Mouse (Mus musculus): ENCODE results near the gene Pfkp. TPM values are rescaled to one million over a fixed set of nuclear protein-coding genes. Genes with fewer than 3 reads are reported as not detected.

The Pfkp gene
- polyA plus RNA-seq (2015; fragmentation: Nextera tagmentation; extraction: Ambion mirVana): 163 and 165 TPM in 2 replicates

GRCm38 (mm10) chr13:6648669-6649233, at the start of gene Pfkp:
TSS of gene Pfkp (minus strand) at chr13:6648777.
- peak within 1 kb of the TSS; percentile 70 for H3K9ac ChIP-seq (replicated peaks)
- H3K4me1 ChIP-seq: 0 out of 2 replicates have a peak, but pooled peaks cover 11% of the 10 kb centered on the region
- peak within 1 kb of the TSS; percentile 69 for H3K4me3 ChIP-seq
- peak; percentile 96 for ATAC-seq (replicated peaks)
- H3K9me3 ChIP-seq: no peaks in the 10 kb centered on the region
- peak within 1 kb of the TSS; percentile 100 for H3K4me2 ChIP-seq (replicated peaks)
- H3K27me3 ChIP-seq: no peaks in the 10 kb centered on the region
- H3K27ac ChIP-seq (replicated peaks): peak within 1 kb of the TSS; percentile 62
- WGBS: under 1% methylated on average over 34 of the region's 34 CpGs
- no peaks in the 10 kb centered on the region for H3K36me3 ChIP-seq

DNA sequence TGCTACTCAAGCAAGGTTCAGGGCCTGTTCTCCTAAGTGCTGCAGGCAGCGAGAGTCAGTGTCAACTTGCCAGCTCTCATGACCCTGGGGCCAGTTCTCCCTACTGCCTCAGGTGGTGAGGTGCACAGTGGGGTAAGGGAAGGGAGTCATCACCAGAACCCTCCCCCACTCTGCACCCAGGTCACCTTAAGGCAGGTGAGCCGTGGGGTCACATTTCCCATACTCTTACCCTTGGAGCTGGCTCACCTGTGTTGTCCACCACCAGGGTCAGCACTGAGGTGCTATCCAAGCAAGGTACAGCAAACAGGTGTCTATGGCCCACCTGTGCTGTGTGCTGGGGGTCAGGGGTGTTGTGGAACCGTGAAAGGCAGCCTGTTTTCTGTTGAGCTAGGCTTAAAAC, 42.0 kb upstream of the Pfkp start:
- Histone ChIP-seq H3K9me3 (no peaks in the 10 kb centered on the region), H3K4me3 (no peak overlapping the region), H3K4me1 (no peaks in the 10 kb centered on the region), H3K9ac (replicated peaks) (no peak overlapping the region), H3K36me3 (no peaks in the 10 kb centered on the region), H3K27me3 (no peaks in the 10 kb centered on the region), H3K4me2 (replicated peaks) (no peak overlapping the region), H3K27ac (replicated peaks) (no peak overlapping the region)
- no peak; the same call in 1 of the 2 replicates for ATAC-seq (replicated peaks)
- WGBS: 86% methylated on average over 3 of the region's 3 CpGs

GRCm38 (mm10) chr13:6689962-6690361, 41.4 kb upstream of the Pfkp start:
- H3K27ac ChIP-seq (replicated peaks): no peak overlapping the region
- H3K4me1 ChIP-seq: no peaks in the 10 kb centered on the region
- H3K9ac ChIP-seq (replicated peaks): no peak overlapping the region
- H3K36me3 ChIP-seq: no peaks in the 10 kb centered on the region
- H3K27me3 ChIP-seq: no peaks in the 10 kb centered on the region
- H3K4me3 ChIP-seq: no peak overlapping the region
- H3K9me3 ChIP-seq: no peaks in the 10 kb centered on the region
- WGBS: 71% methylated on average over 4 of the region's 4 CpGs
- peak; percentile 39 for ATAC-seq (replicated peaks)
- H3K4me2 ChIP-seq (replicated peaks): no peak overlapping the region

DNA sequence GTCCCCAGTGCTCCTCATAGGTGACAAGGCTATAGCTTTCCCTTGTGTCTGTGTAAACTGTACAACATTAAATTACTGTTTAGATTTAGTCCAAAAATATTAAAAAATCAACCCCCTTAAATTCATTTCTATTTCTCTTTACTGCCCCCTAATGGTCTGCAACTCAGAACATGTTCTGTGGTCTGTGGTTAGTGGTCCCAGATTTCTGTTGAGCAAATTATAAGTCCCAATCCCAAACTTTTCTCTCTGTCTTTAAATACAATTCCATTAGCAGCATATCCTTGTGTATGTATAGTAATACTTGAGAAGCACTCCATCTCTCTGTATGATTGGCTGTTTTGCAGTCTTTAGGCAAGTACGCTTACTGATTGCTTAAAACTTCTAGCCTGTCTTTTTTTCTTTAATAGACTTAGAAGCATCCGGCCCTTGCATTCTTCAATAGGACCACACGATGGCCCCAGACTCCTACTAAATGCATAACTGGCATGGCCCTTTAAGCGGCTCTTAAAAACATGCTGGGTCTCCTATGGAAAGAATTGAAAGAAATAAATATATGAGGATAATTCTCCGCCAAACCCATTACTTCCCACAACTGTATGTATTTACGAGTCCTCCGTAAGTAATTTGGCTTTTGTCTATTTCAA, 40.3 kb upstream of the Pfkp start:
- Histone ChIP-seq H3K27ac (replicated peaks) (no peak overlapping the region), H3K4me1 (no peaks in the 10 kb centered on the region), H3K4me3 (no peak overlapping the region), H3K4me2 (replicated peaks) (no peak overlapping the region), H3K9me3 (no peaks in the 10 kb centered on the region), H3K36me3 (no peaks in the 10 kb centered on the region), H3K9ac (replicated peaks) (no peak overlapping the region), H3K27me3 (no peaks in the 10 kb centered on the region)
- peak; percentile 75 for ATAC-seq (replicated peaks)
- WGBS: 48% methylated on average over 7 of the region's 7 CpGs

- Histone ChIP-seq H3K4me3 (no peak overlapping the region), H3K4me2 (replicated peaks) (no peak overlapping the region), H3K4me1 (no peaks in the 10 kb centered on the region), H3K36me3 (no peaks in the 10 kb centered on the region), H3K27ac (replicated peaks) (no peak overlapping the region), H3K9ac (replicated peaks) (no peak overlapping the region), H3K9me3 (no peaks in the 10 kb centered on the region), H3K27me3 (no peaks in the 10 kb centered on the region)
- no peak for ATAC-seq (replicated peaks)
- 94% methylated on average over 4 of the region's 4 CpGs for WGBS
Observed at GRCm38 (mm10) chr13:6666887-6667286, 18.3 kb upstream of the Pfkp start.

- Histone ChIP-seq H3K9me3 (no peaks in the 10 kb centered on the region), H3K9ac (replicated peaks) (no peak overlapping the region), H3K36me3 (no peaks in the 10 kb centered on the region), H3K4me1 (no peaks in the 10 kb centered on the region), H3K27ac (replicated peaks) (no peak overlapping the region), H3K4me3 (no peak overlapping the region), H3K27me3 (no peaks in the 10 kb centered on the region), H3K4me2 (replicated peaks) (no peak overlapping the region)
- ATAC-seq (replicated peaks): no peak
- WGBS: 90% methylated on average over 1 of the region's 1 CpGs
Observed at GRCm38 (mm10) chr13:6665506-6665905, 16.9 kb upstream of the Pfkp start.

GRCm38 (mm10) chr13:6664216-6664615, 15.6 kb upstream of the Pfkp start:
- no peaks in the 10 kb centered on the region for H3K9me3 ChIP-seq
- no peaks in the 10 kb centered on the region for H3K27me3 ChIP-seq
- H3K4me3 ChIP-seq: no peak overlapping the region
- H3K9ac ChIP-seq (replicated peaks): no peak overlapping the region
- H3K4me1 ChIP-seq: no peaks in the 10 kb centered on the region
- ATAC-seq (replicated peaks): no peak
- H3K4me2 ChIP-seq (replicated peaks): no peak overlapping the region
- H3K27ac ChIP-seq (replicated peaks): no peak overlapping the region
- H3K36me3 ChIP-seq: no peaks in the 10 kb centered on the region
- 62% methylated on average over 5 of the region's 5 CpGs for WGBS

GRCm38 (mm10) chr13:6659314-6659713, 10.7 kb upstream of the Pfkp start:
- Histone ChIP-seq H3K27me3 (no peaks in the 10 kb centered on the region), H3K9ac (replicated peaks) (no peak overlapping the region), H3K4me1 (no peaks in the 10 kb centered on the region), H3K4me3 (no peak overlapping the region), H3K36me3 (no peaks in the 10 kb centered on the region), H3K9me3 (no peaks in the 10 kb centered on the region), H3K4me2 (replicated peaks) (no peak overlapping the region), H3K27ac (replicated peaks) (no peak overlapping the region)
- no peak for ATAC-seq (replicated peaks)
- WGBS: 78% methylated on average over 6 of the region's 6 CpGs

DNA sequence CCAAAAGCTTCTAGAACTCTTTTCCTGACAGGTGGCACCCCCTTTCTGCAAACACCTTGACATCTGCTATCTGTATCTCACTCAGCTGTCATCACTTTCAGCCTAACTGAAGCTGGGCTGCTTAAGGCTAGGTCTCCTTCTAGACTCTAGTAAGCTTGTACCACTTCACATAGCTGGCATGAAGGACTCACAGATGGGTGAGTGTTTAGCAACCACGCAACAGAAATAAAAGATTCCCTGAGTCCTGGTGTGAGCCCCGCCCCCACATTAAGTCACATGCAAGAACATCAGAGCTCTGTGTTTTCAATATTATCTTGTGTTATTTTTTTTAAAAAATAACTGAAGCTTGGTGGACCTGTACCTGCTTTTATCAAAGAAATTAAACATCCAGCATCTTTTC, 8.7 kb upstream of the Pfkp start:
- H3K9me3 ChIP-seq: no peaks in the 10 kb centered on the region
- no peaks in the 10 kb centered on the region for H3K36me3 ChIP-seq
- no peak overlapping the region for H3K4me3 ChIP-seq
- H3K27ac ChIP-seq (replicated peaks): no peak overlapping the region
- no peak overlapping the region for H3K9ac ChIP-seq (replicated peaks)
- no peaks in the 10 kb centered on the region for H3K4me1 ChIP-seq
- no peak overlapping the region for H3K4me2 ChIP-seq (replicated peaks)
- no peak for ATAC-seq (replicated peaks)
- WGBS: 76% methylated on average over 2 of the region's 2 CpGs
- H3K27me3 ChIP-seq: no peaks in the 10 kb centered on the region

DNA sequence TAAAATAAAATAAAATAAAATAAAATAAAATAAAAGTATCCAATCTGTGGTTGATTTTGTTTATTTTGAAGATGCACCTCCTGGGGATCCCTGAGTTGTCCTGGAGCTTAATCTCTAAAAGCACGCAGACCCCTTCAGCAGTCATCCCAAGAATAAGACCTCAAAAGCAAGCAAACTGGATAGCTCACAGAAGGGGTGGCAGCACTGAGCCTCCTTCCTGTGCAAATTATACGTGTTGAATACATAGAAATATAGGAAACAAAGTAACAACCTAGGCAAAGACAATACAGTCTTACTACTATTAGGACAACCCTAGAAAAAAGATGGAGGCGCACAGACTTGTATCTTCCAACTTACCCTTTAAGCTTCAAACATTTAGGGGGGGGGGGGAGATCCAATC, 965 bp upstream of the Pfkp start:
- Histone ChIP-seq H3K4me3 (no peak overlapping the region), H3K9ac (replicated peaks) (no peak overlapping the region), H3K27ac (replicated peaks) (no peak overlapping the region), H3K4me1 (0 out of 2 replicates have a peak, but pooled peaks cover 11% of the 10 kb centered on the region), H3K36me3 (no peaks in the 10 kb centered on the region), H3K27me3 (no peaks in the 10 kb centered on the region), H3K9me3 (no peaks in the 10 kb centered on the region), H3K4me2 (replicated peaks) (no peak overlapping the region)
- WGBS: 63% methylated on average over 3 of the region's 3 CpGs
- no peak for ATAC-seq (replicated peaks)

GRCm38 (mm10) chr13:6647992-6648668, 447 bp downstream of the Pfkp start:
- peak overlapping the region; percentile 69 for H3K4me3 ChIP-seq
- WGBS: under 1% methylated on average over 28 of the region's 28 CpGs
- H3K4me1 ChIP-seq: 0 out of 2 replicates have a peak, but pooled peaks cover 11% of the 10 kb centered on the region
- peak overlapping the region; percentile 70 for H3K9ac ChIP-seq (replicated peaks)
- H3K9me3 ChIP-seq: no peaks in the 10 kb centered on the region
- no peaks in the 10 kb centered on the region for H3K27me3 ChIP-seq
- H3K27ac ChIP-seq (replicated peaks): peak overlapping the region; percentile 62
- peak overlapping the region; percentile 100 for H3K4me2 ChIP-seq (replicated peaks)
- peak; percentile 57 for ATAC-seq (replicated peaks)
- no peaks in the 10 kb centered on the region for H3K36me3 ChIP-seq
